Mouse (Mus musculus): ENCODE results near the gene Ccdc9b.

DNA sequence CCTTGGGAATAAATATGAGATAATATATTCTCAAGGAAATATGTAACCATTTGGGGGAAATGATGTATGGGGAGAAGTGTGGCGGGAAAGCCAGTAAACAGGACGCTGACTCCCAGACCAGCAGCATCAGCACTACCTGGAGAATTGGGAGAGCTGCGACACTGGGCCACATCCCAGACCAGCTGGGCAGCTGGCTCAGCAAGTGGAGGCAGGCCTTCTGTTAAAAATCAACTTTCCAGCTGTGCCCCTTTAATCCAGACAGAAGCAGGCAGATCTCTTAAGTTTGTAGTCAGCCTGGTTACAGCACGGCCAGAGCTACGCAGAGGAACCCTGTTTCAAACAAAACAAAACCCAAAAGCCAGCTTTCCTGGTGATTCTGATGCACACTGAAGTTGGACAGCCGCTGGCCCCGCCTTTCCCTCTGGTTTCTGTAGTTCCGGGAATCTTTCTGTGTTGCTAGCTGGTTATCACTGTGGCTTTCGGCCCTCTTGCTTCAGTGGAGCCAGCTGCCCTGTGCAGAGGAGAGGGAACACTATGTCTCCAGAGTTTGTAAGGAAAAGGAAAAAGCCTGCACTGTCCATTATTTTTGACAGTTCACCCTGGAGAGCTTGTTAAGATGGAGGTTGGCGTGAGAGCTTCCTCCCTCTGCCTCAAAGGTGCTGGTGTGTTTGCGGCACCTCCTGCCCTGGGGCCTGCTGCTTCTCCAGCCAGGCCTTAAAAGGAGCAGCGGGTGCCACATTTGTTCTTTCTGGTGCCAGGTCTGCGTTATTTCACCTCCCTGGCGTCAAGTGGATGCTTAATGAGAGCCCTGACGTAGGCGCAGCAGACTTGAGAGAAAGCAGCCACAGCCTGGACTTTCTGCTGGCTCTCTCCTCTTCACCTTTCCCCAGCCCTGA, 10.3 kb downstream of the Ccdc9b start:
- TF ChIP-seq POLR2A (IDR thresholded peaks at IDR 0.05; ENCODE audit: borderline replicate concordance, extremely low read depth, low read depth, low read length), result 0 out of 2 replicates have a peak, but pooled peaks have one; percentile 23
- TF ChIP-seq CTCF (IDR thresholded peaks at IDR 0.05; ENCODE audit: insufficient read depth, low read length), result no peak
